Mouse (Mus musculus) limb, embryonic 12.5 days (tissue): ENCODE data around the gene Ddx49. TPM values are rescaled to one million over a fixed set of nuclear protein-coding genes. Genes with fewer than 3 reads are reported as not detected.

Experiments used
- ATAC-seq: fragments of 200-750 bp; cut with Nextera tagmentation; 2 replicates; pipeline ENCODE4 v1.8.0; 2017; ENCODE audit warnings: low read depth, moderate TSS enrichment; ENCODE audit not compliant: insufficient number of reproducible peaks, insufficient read depth, low FRiP score, low TSS enrichment
- H3K27ac ChIP-seq: fragments of 300-500 bp; sonication (generic); 2 replicates; pipeline ENCODE4 v1.5.1; 2016; ENCODE audit warnings: mild to moderate bottlenecking, moderate library complexity
- H3K27me3 ChIP-seq: fragments of 300-500 bp; sonication (generic); 2 replicates; pipeline ENCODE4 v1.6.1; 2016; ENCODE audit warnings: mild to moderate bottlenecking, moderate library complexity
- H3K36me3 ChIP-seq: fragments of 300-500 bp; sonication (generic); 2 replicates; pipeline ENCODE4 v1.6.1; 2016; ENCODE audit warnings: mild to moderate bottlenecking, moderate library complexity
- H3K4me1 ChIP-seq: fragments of 300-500 bp; sonication (generic); replicated peaks from 2 replicates; pipeline ENCODE4 v1.6.1; 2016
- H3K4me2 ChIP-seq: fragments of 300-500 bp; sonication (generic); 2 replicates; pipeline ENCODE4 v1.6.1; 2016; ENCODE audit warnings: mild to moderate bottlenecking, moderate library complexity
- H3K4me3 ChIP-seq: fragments of 300-500 bp; sonication (generic); replicated peaks from 2 replicates; pipeline ENCODE4 v1.5.1; 2016; ENCODE audit warnings: mild to moderate bottlenecking
- H3K9ac ChIP-seq: fragments of 300-500 bp; sonication (generic); replicated peaks from 2 replicates; pipeline ENCODE4 v1.6.1; 2016; ENCODE audit warnings: mild to moderate bottlenecking, moderate library complexity
- H3K9me3 ChIP-seq: fragments of 300-500 bp; sonication (generic); 2 replicates; pipeline ENCODE4 v1.6.1; 2016; ENCODE audit warnings: mild to moderate bottlenecking, moderate library complexity
- WGBS: fragments of 180-500 bp; shearing (Covaris S2); methylation state at CpG from one replicate; pipeline ENCODE4 v1.1.7; 2016; 5-methylcytosine and 5-hydroxymethylcytosine counted together
- polyA plus RNA-seq: library from polyadenylated mRNA; unstranded; fragments of >200 nt; fragmentation: Nextera tagmentation; extraction: Ambion mirVana; gene quantifications from 2 replicates; pipeline ENCODE4 v1.2.1, GENCODE M21; 2016

The Ddx49 gene
- 52.0 and 54.9 TPM in 2 replicates for polyA plus RNA-seq

GRCm38 (mm10) chr8:70302358-70302890, at the start of gene Ddx49, which contains the start of gene Cope:
Ddx49 (minus strand) TSS chr8:70302489.
Cope (plus strand) TSS chr8:70302518.
- H3K9me3 ChIP-seq: no peaks in the 10 kb centered on the region
- WGBS: under 1% methylated on average over 40 of the region's 40 CpGs
- H3K27me3 ChIP-seq: no peaks in the 10 kb centered on the region
- H3K4me3 ChIP-seq: peak within 1 kb of the TSS; percentile 77
- peak within 1 kb of the TSS; percentile 76 for H3K9ac ChIP-seq
- peak within 1 kb of the TSS; percentile 95 for H3K4me2 ChIP-seq
- peaks cover 20% of the 10 kb centered on the region for H3K4me1 ChIP-seq
- H3K36me3 ChIP-seq: peaks cover 59% of the 10 kb centered on the region
- peak within 1 kb of the TSS; percentile 75 for H3K27ac ChIP-seq
- ATAC-seq: peak; percentile 79

- ATAC-seq: no peak
- Histone ChIP-seq H3K4me3 (peak overlapping the region; percentile 100), H3K36me3 (peaks cover 35% of the 10 kb centered on the region), H3K27ac (peak overlapping the region; percentile 42; the same call in 1 of the 2 replicates), H3K27me3 (no peaks in the 10 kb centered on the region), H3K9ac (peak overlapping the region; percentile 99), H3K4me1 (peaks cover 51% of the 10 kb centered on the region), H3K9me3 (no peaks in the 10 kb centered on the region), H3K4me2 (peak overlapping the region; percentile 100)
- 24% methylated on average over 3 of the region's 3 CpGs for WGBS
These were observed 49.7 kb upstream of the Ddx49 start for GRCm38 (mm10) chr8:70352000-70352384.

- WGBS: 58% methylated on average over 15 of the region's 15 CpGs
- H3K36me3 ChIP-seq: peaks cover 40% of the 10 kb centered on the region
- no peaks in the 10 kb centered on the region for H3K27me3 ChIP-seq
- H3K27ac ChIP-seq: peak overlapping the region; percentile 42; the same call in 1 of the 2 replicates
- peaks cover 51% of the 10 kb centered on the region for H3K4me1 ChIP-seq
- peak overlapping the region; percentile 99 for H3K9ac ChIP-seq
- ATAC-seq: no peak
- no peaks in the 10 kb centered on the region for H3K9me3 ChIP-seq
- peak overlapping the region; percentile 100 for H3K4me3 ChIP-seq
- H3K4me2 ChIP-seq: peak overlapping the region; percentile 100
These were observed 49.0 kb upstream of the Ddx49 start for GRCm38 (mm10) chr8:70351035-70351999.

- Histone ChIP-seq H3K9me3 (no peaks in the 10 kb centered on the region), H3K9ac (no peak overlapping the region), H3K36me3 (peaks cover 63% of the 10 kb centered on the region), H3K4me3 (no peak overlapping the region), H3K4me1 (peaks cover 64% of the 10 kb centered on the region), H3K27me3 (no peaks in the 10 kb centered on the region), H3K4me2 (no peak overlapping the region), H3K27ac (no peak overlapping the region)
- WGBS: 78% methylated on average over 1 of the region's 1 CpGs
- no peak for ATAC-seq
These were observed 45.7 kb upstream of the Ddx49 start for GRCm38 (mm10) chr8:70347860-70348420.

GRCm38 (mm10) chr8:70347443-70347842, 45.2 kb upstream of the Ddx49 start:
- Histone ChIP-seq H3K4me3 (no peak overlapping the region), H3K4me1 (peaks cover 68% of the 10 kb centered on the region), H3K4me2 (no peak overlapping the region), H3K36me3 (peaks cover 68% of the 10 kb centered on the region), H3K27ac (no peak overlapping the region), H3K9me3 (no peaks in the 10 kb centered on the region), H3K9ac (no peak overlapping the region), H3K27me3 (no peaks in the 10 kb centered on the region)
- ATAC-seq: no peak
- WGBS: 85% methylated on average over 4 of the region's 4 CpGs

- peak overlapping the region; percentile 64 for H3K27ac ChIP-seq
- peaks cover 40% of the 10 kb centered on the region for H3K4me1 ChIP-seq
- no peak overlapping the region; the same call in 1 of the 2 replicates for H3K9ac ChIP-seq
- H3K4me2 ChIP-seq: no peak overlapping the region
- 79% methylated on average over 2 of the region's 2 CpGs for WGBS
- H3K27me3 ChIP-seq: no peaks in the 10 kb centered on the region
- H3K9me3 ChIP-seq: no peaks in the 10 kb centered on the region
- H3K4me3 ChIP-seq: no peak overlapping the region
- H3K36me3 ChIP-seq: peaks cover 84% of the 10 kb centered on the region
- no peak for ATAC-seq
These were observed 42.0 kb upstream of the Ddx49 start for GRCm38 (mm10) chr8:70344279-70344678.

GRCm38 (mm10) chr8:70343696-70344095, 41.4 kb upstream of the Ddx49 start:
- no peak for ATAC-seq
- 47% methylated on average over 6 of the region's 6 CpGs for WGBS
- H3K4me1 ChIP-seq: peaks cover 34% of the 10 kb centered on the region
- H3K9me3 ChIP-seq: no peaks in the 10 kb centered on the region
- no peak overlapping the region for H3K4me2 ChIP-seq
- H3K4me3 ChIP-seq: no peak overlapping the region
- no peak overlapping the region for H3K9ac ChIP-seq
- peak overlapping the region; percentile 64 for H3K27ac ChIP-seq
- peaks cover 84% of the 10 kb centered on the region for H3K36me3 ChIP-seq
- H3K27me3 ChIP-seq: no peaks in the 10 kb centered on the region

- Histone ChIP-seq H3K36me3 (peaks cover 84% of the 10 kb centered on the region), H3K4me1 (peaks cover 28% of the 10 kb centered on the region), H3K27ac (peak overlapping the region; percentile 64), H3K9me3 (no peaks in the 10 kb centered on the region), H3K4me3 (no peak overlapping the region), H3K27me3 (no peaks in the 10 kb centered on the region), H3K4me2 (no peak overlapping the region), H3K9ac (no peak overlapping the region)
- ATAC-seq: peak; percentile 28; the same call in 1 of the 2 replicates
- 24% methylated on average over 7 of the region's 7 CpGs for WGBS
These were observed 40.8 kb upstream of the Ddx49 start for GRCm38 (mm10) chr8:70343076-70343475.

GRCm38 (mm10) chr8:70342007-70342406, 39.7 kb upstream of the Ddx49 start:
- WGBS: 84% methylated on average over 14 of the region's 14 CpGs
- H3K4me3 ChIP-seq: no peak overlapping the region
- H3K4me2 ChIP-seq: no peak overlapping the region
- no peak overlapping the region for H3K27ac ChIP-seq
- no peak overlapping the region for H3K9ac ChIP-seq
- H3K36me3 ChIP-seq: peaks cover 87% of the 10 kb centered on the region
- no peaks in the 10 kb centered on the region for H3K27me3 ChIP-seq
- H3K9me3 ChIP-seq: no peaks in the 10 kb centered on the region
- peaks cover 25% of the 10 kb centered on the region for H3K4me1 ChIP-seq
- no peak for ATAC-seq

GRCm38 (mm10) chr8:70340659-70341058, 38.4 kb upstream of the Ddx49 start:
- Histone ChIP-seq H3K9ac (no peak overlapping the region), H3K27me3 (no peaks in the 10 kb centered on the region), H3K9me3 (no peaks in the 10 kb centered on the region), H3K27ac (no peak overlapping the region), H3K4me1 (peaks cover 25% of the 10 kb centered on the region), H3K36me3 (peaks cover 91% of the 10 kb centered on the region), H3K4me3 (no peak overlapping the region), H3K4me2 (no peak overlapping the region)
- WGBS: 85% methylated on average over 7 of the region's 7 CpGs
- ATAC-seq: no peak

GRCm38 (mm10) chr8:70338931-70339330, 36.6 kb upstream of the Ddx49 start:
- peaks cover 99% of the 10 kb centered on the region for H3K36me3 ChIP-seq
- whole genome bisulfite sequencing: 90% methylated on average over 7 of the region's 7 CpGs

More at GRCm38 (mm10) chr8:70338931-70339330, 36.6 kb upstream of the Ddx49 start:
- Histone ChIP-seq H3K4me3 (no peak overlapping the region), H3K9ac (no peak overlapping the region), H3K27me3 (no peaks in the 10 kb centered on the region), H3K4me1 (peaks cover 13% of the 10 kb centered on the region), H3K4me2 (no peak overlapping the region), H3K9me3 (no peaks in the 10 kb centered on the region), H3K27ac (no peak overlapping the region)
- ATAC-seq: no peak
